Mouse (Mus musculus) brain, embryonic 14.5 days (tissue): ENCODE results near the gene Scgb1b27.

ENCODE experiments used
- CTCF ChIP-seq: fragments of 200-500 bp; IDR thresholded peaks from 2 replicates; pipeline ENCODE4 v1.5.1; 2012; ENCODE audit warnings: inconsistent platforms, mild to moderate bottlenecking, moderate library complexity, borderline replicate concordance; ENCODE audit not compliant: insufficient read depth, insufficient read length; ENCODE audit errors: extremely low read depth
- POLR2A ChIP-seq: fragments of 200-500 bp; IDR thresholded peaks from 2 replicates; pipeline ENCODE4 v1.6.1; 2012; ENCODE audit warnings: mild to moderate bottlenecking, inconsistent platforms, borderline replicate concordance; ENCODE audit not compliant: poor library complexity, insufficient read depth, insufficient read length, severe bottlenecking; ENCODE audit errors: extremely low read depth

DNA sequence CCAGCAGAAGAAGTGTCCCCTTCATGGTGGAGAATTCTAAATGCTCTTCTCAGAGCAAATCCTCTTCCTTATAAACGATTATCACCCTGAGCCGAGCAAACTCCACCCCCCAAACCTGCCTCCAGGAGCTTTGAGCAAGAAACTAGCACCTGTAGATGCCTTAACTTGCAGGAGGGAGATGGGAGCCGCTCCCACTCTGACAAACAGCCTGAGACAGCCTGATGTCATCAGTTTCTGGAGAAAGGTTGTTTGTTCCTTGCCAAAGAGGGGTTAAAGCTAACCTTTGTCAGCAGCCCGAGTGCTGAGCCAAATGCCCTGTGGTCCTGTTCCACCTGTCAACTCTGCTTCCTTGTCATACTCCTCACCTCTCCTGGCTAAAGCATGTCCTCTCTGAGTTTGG lies 7.4 kb upstream of the Scgb1b27 start, which contains the start of gene Scgb2b27:
- TF ChIP-seq CTCF (no peak), POLR2A (no peak)
